Mouse (Mus musculus) midbrain, embryonic 14.5 days (tissue): ENCODE data around the gene Dleu7. TPM values are rescaled to one million over a fixed set of nuclear protein-coding genes. Genes with fewer than 3 reads are reported as not detected.

Source experiments
- ATAC-seq: fragments of 200-750 bp; cut with Nextera tagmentation; 2 replicates; pipeline ENCODE4 v1.8.0; 2017; ENCODE audit warnings: moderate number of reproducible peaks, moderate library complexity; ENCODE audit not compliant: low FRiP score, low TSS enrichment
- DNase-seq: peaks from one replicate; pipeline ENCODE4 v3.0.0-alpha.2; 2015
- H3K27ac ChIP-seq: fragments of 300-500 bp; sonication (generic); replicated peaks from 2 replicates; pipeline ENCODE4 v1.5.1; 2014; ENCODE audit warnings: mild to moderate bottlenecking, low read depth, low read length, moderate library complexity
- H3K27me3 ChIP-seq: fragments of 300-500 bp; sonication (generic); 2 replicates; pipeline ENCODE4 v1.6.1; 2014; ENCODE audit warnings: low read length, control low read depth, mixed read lengths; ENCODE audit not compliant: control insufficient read depth, insufficient read depth
- H3K36me3 ChIP-seq: fragments of 300-500 bp; sonication (generic); 2 replicates; pipeline ENCODE4 v1.6.1; 2014; ENCODE audit warnings: low read length, control low read depth; ENCODE audit not compliant: control insufficient read depth, insufficient read depth
- H3K4me1 ChIP-seq: fragments of 300-500 bp; sonication (generic); 2 replicates; pipeline ENCODE4 v1.6.1; 2014; ENCODE audit warnings: mild to moderate bottlenecking, antibody characterized with exemption, low read length, control low read depth; ENCODE audit not compliant: control insufficient read depth, insufficient read depth
- H3K4me2 ChIP-seq: fragments of 300-500 bp; sonication (generic); 2 replicates; pipeline ENCODE4 v1.6.1; 2014; ENCODE audit warnings: mild to moderate bottlenecking, low read length, moderate library complexity
- H3K4me3 ChIP-seq: fragments of 300-500 bp; sonication (generic); replicated peaks from 2 replicates; pipeline ENCODE4 v1.5.1; 2014; ENCODE audit warnings: low read depth, low read length
- H3K9ac ChIP-seq: fragments of 300-500 bp; sonication (generic); replicated peaks from 2 replicates; pipeline ENCODE4 v1.6.1; 2014; ENCODE audit warnings: mild to moderate bottlenecking, low read length, moderate library complexity
- H3K9me3 ChIP-seq: fragments of 300-500 bp; sonication (generic); 2 replicates; pipeline ENCODE4 v1.6.1; 2016; ENCODE audit warnings: low read length, control low read depth, mixed read lengths; ENCODE audit not compliant: control insufficient read depth
- WGBS: fragments of 180-500 bp; shearing (Covaris S2); extraction: QIAGEN DNeasy Blood & Tissue Kit; methylation state at CpG from one replicate; pipeline ENCODE4 v1.1.7; 2014; 5-methylcytosine and 5-hydroxymethylcytosine counted together
- polyA plus RNA-seq: library from polyadenylated mRNA; unstranded; fragments of >200 nt; fragmentation: Nextera tagmentation; extraction: Ambion mirVana; gene quantifications from 2 replicates; pipeline ENCODE4 v1.2.1, GENCODE M21; 2014

The Dleu7 gene
- polyA plus RNA-seq, 1 experiment from 2014 or later: 11.8 TPM

- Histone ChIP-seq H3K4me1 (no peaks in the 10 kb centered on the region), H3K36me3 (no peaks in the 10 kb centered on the region), H3K4me3 (no peak overlapping the region), H3K4me2 (no peak overlapping the region), H3K9ac (no peak overlapping the region), H3K27me3 (no peaks in the 10 kb centered on the region), H3K27ac (no peak overlapping the region), H3K9me3 (no peaks in the 10 kb centered on the region)
- ATAC-seq (no peak), DNase-seq (no peak)
- 71% methylated on average over 7 of the region's 7 CpGs for WGBS
These were observed 56.9 kb downstream of the Dleu7 start for GRCm38 (mm10) chr14:62235969-62236368.

- H3K27ac ChIP-seq: no peak overlapping the region
- no peaks in the 10 kb centered on the region for H3K4me1 ChIP-seq
- ATAC-seq (no peak), DNase-seq (no peak)
- no peak overlapping the region for H3K4me3 ChIP-seq
- no peak overlapping the region for H3K9ac ChIP-seq
- WGBS: 81% methylated on average over 1 of the region's 1 CpGs
- H3K9me3 ChIP-seq: no peaks in the 10 kb centered on the region
- H3K36me3 ChIP-seq: no peaks in the 10 kb centered on the region
- H3K27me3 ChIP-seq: no peaks in the 10 kb centered on the region
- H3K4me2 ChIP-seq: no peak overlapping the region
These were observed 57.6 kb downstream of the Dleu7 start for GRCm38 (mm10) chr14:62235214-62235613.

- Histone ChIP-seq H3K27ac (no peak overlapping the region), H3K4me2 (no peak overlapping the region), H3K4me1 (no peaks in the 10 kb centered on the region), H3K9ac (no peak overlapping the region), H3K36me3 (no peaks in the 10 kb centered on the region), H3K9me3 (no peaks in the 10 kb centered on the region), H3K27me3 (no peaks in the 10 kb centered on the region), H3K4me3 (no peak overlapping the region)
- no peak for DNase-seq
- no peak for ATAC-seq
- 50% methylated on average over 3 of the region's 3 CpGs for WGBS
These were observed 61.9 kb downstream of the Dleu7 start for GRCm38 (mm10) chr14:62230968-62231367.

GRCm38 (mm10) chr14:62227101-62227500 lies 65.7 kb downstream of the Dleu7 start:
- H3K36me3 ChIP-seq: no peaks in the 10 kb centered on the region
- ATAC-seq (no peak), DNase-seq (peak; percentile 34)
- no peak overlapping the region for H3K4me3 ChIP-seq
- no peaks in the 10 kb centered on the region for H3K9me3 ChIP-seq
- whole genome bisulfite sequencing: 31% methylated on average over 5 of the region's 5 CpGs
- H3K4me2 ChIP-seq: peak overlapping the region; percentile 27
- H3K4me1 ChIP-seq: no peaks in the 10 kb centered on the region
- H3K27me3 ChIP-seq: no peaks in the 10 kb centered on the region
- H3K27ac ChIP-seq: no peak overlapping the region
- H3K9ac ChIP-seq: no peak overlapping the region

GRCm38 (mm10) chr14:62226576-62227047 lies 66.2 kb downstream of the Dleu7 start:
- peak; percentile 66; the same call in 1 of the 2 replicates for ATAC-seq
- no peak overlapping the region for H3K4me3 ChIP-seq
- H3K4me2 ChIP-seq: peak overlapping the region; percentile 27
- peak; percentile 71 for DNase-seq
- H3K4me1 ChIP-seq: no peaks in the 10 kb centered on the region
- no peaks in the 10 kb centered on the region for H3K36me3 ChIP-seq
- H3K27me3 ChIP-seq: no peaks in the 10 kb centered on the region
- H3K9ac ChIP-seq: no peak overlapping the region
- H3K27ac ChIP-seq: no peak overlapping the region
- WGBS: 45% methylated on average over 11 of the region's 11 CpGs
- H3K9me3 ChIP-seq: no peaks in the 10 kb centered on the region

Other genes with a start within 250 kb of the Dleu7 start
- 38.5 and 38.6 TPM in 2 replicates for gene Rnaseh2b, start 458 bp downstream of the Dleu7 start, polyA plus RNA-seq
- 1.00 and 1.0 TPM in 2 replicates for gene Gucy1b2, start 163.2 kb upstream of the Dleu7 start, polyA plus RNA-seq